Mouse (Mus musculus) left cerebral cortex, adult 18-20 months (tissue): ENCODE results near the gene Mapre3. TPM values are rescaled to one million over a fixed set of nuclear protein-coding genes. Genes with fewer than 3 reads are reported as not detected.
"Not testable (repeated sequence)": the region's sequence is repeated elsewhere in the genome, so short reads cannot be mapped to it uniquely, and the experiment has no call there.

Experiments
- DNase-seq, 2 experiments: peaks; one replicate each; pipeline ENCODE4 v3.0.0; 2021 to 2022; ENCODE audit warnings: low spot score in 2 of 2, mixed read lengths in 1 of 2
- total RNA-seq, 2 experiments: library from RNA; stranded (reverse); gene quantifications; 2 replicates each; pipeline ENCODE4 v1.2.3; 2021

The Mapre3 gene
- total RNA-seq, 2 experiments from 2014 or later = 221 to 228 TPM

GRCm38 (mm10) chr5:30879347-30879943 lies 65.0 kb downstream of the Mapre3 start:
- DNase-seq = no peak

GRCm38 (mm10) chr5:30881839-30882238 lies 67.4 kb downstream of the Mapre3 start:
- DNase-seq = not testable (repeated sequence)

GRCm38 (mm10) chr5:30886209-30886608 lies 71.8 kb downstream of the Mapre3 start:
- DNase-seq = no peak

- no peak for DNase-seq
Observed at GRCm38 (mm10) chr5:30886731-30887130, 72.3 kb downstream of the Mapre3 start.

- DNase-seq = peak; percentile 38 to 41
Observed at GRCm38 (mm10) chr5:30887331-30887761, 72.9 kb downstream of the Mapre3 start.

GRCm38 (mm10) chr5:30887858-30888336 lies 73.5 kb downstream of the Mapre3 start:
- peak; percentile 95 to 96 for DNase-seq

- peak; percentile 91 for DNase-seq
Observed at GRCm38 (mm10) chr5:30888337-30889087, 74.1 kb downstream of the Mapre3 start, which contains the start of gene Agbl5. Gene Agbl5 (plus strand): TSS chr5:30888694.

GRCm38 (mm10) chr5:30889088-30889754 lies 74.8 kb downstream of the Mapre3 start:
- DNase-seq = peak in 1 of 2 experiments; percentile 34

- no peak for DNase-seq
Observed at GRCm38 (mm10) chr5:30890375-30890774, 75.9 kb downstream of the Mapre3 start.

GRCm38 (mm10) chr5:30901860-30902259 lies 87.4 kb downstream of the Mapre3 start:
- no peak for DNase-seq

GRCm38 (mm10) chr5:30907413-30908059 lies 93.1 kb downstream of the Mapre3 start, which contains the start of gene Ost4:
Gene Ost4 (minus strand): TSS chr5:30907788.
- peak; percentile 95 to 98 for DNase-seq

- DNase-seq = no peak
Observed at GRCm38 (mm10) chr5:30908426-30909299, 94.2 kb downstream of the Mapre3 start.

- no peak for DNase-seq
Observed at GRCm38 (mm10) chr5:30909300-30909659, 94.8 kb downstream of the Mapre3 start.

- DNase-seq = no peak
Observed at GRCm38 (mm10) chr5:30909863-30910262, 95.4 kb downstream of the Mapre3 start.

- DNase-seq = no peak
Observed at GRCm38 (mm10) chr5:30910481-30910880, 96.0 kb downstream of the Mapre3 start.

GRCm38 (mm10) chr5:30912156-30912555 lies 97.7 kb downstream of the Mapre3 start:
- DNase-seq = no peak

GRCm38 (mm10) chr5:30913060-30913841 lies 98.8 kb downstream of the Mapre3 start, which contains the start of gene Emilin1:
Gene Emilin1 (plus strand): TSS chr5:30913402.
- no peak for DNase-seq

GRCm38 (mm10) chr5:30914101-30914635 lies 99.7 kb downstream of the Mapre3 start:
- DNase-seq = no peak

- DNase-seq = no peak
Observed at GRCm38 (mm10) chr5:30914849-30915248, 100.4 kb downstream of the Mapre3 start.
